In genomic region chr19:59932085-59932484, GRCm38 (mm10) we compare ENCODE assay signal across 12 mouse cellular contexts.
"Had no signal": no experiment of that assay in that cellular context is flagged by ENCODE, and none has a peak within 500 bp of the region (broad histone marks: within the 10 kb centered on the region; RNA-seq: fewer than 3 reads in every experiment).

No protein-coding gene starts in this region.

- H3K9ac ChIP-seq: limb, embryonic 12.5 days; liver, embryonic 13.5 days; liver, postnatal 0 days; midbrain, embryonic 13.5 days; neural tube, embryonic 15.5 days had no signal

- H3K27me3 ChIP-seq: limb, embryonic 12.5 days; liver, embryonic 13.5 days; midbrain, embryonic 13.5 days; neural tube, embryonic 15.5 days had no signal

- H3K4me2 ChIP-seq: limb, embryonic 12.5 days; liver, embryonic 13.5 days; midbrain, embryonic 13.5 days; neural tube, embryonic 15.5 days had no signal

- DNase-seq: kidney, postnatal 25 days; liver; liver, embryonic 13.5 days; liver, postnatal 0 days; right cerebral cortex, adult 18-20 months; thymus, postnatal 25 days had no signal

- H3K27ac ChIP-seq: left cerebral cortex, adult 2 months; limb, embryonic 12.5 days; liver, embryonic 13.5 days; midbrain, embryonic 13.5 days; neural tube, embryonic 15.5 days; stomach, postnatal 0 days had no signal

- H3K4me3 ChIP-seq: left cerebral cortex, adult 2 months; limb, embryonic 12.5 days; liver, embryonic 13.5 days; midbrain, embryonic 13.5 days; myocyte; neural tube, embryonic 15.5 days had no signal

- H3K4me1 ChIP-seq: limb, embryonic 12.5 days; neural tube, embryonic 15.5 days had no signal

- ATAC-seq: liver, postnatal 0 days; midbrain, embryonic 13.5 days had no signal

- H3K9me3 ChIP-seq: limb, embryonic 12.5 days; liver, embryonic 13.5 days; midbrain, embryonic 13.5 days; neural tube, embryonic 15.5 days had no signal
